ENCODE assay signal across 28 mouse cellular contexts in genomic region chr1:138587812-138588211, GRCm38 (mm10). TPM values are rescaled to one million over a fixed set of nuclear protein-coding genes. Genes with fewer than 3 reads are reported as not detected.
A peak's percentile ranks its signal among the peaks of the same experiment; 100 is the strongest.
DNase-seq lines count a peak whose midpoint lies in the region; ATAC-seq and TF ChIP-seq lines count a peak whose summit lies in the region.
"Had no signal": no experiment of that assay in that cellular context is flagged by ENCODE, and none has a peak within 500 bp of the region (broad histone marks: within the 10 kb centered on the region; RNA-seq: fewer than 3 reads in every experiment).

No protein-coding gene starts in this region.

- no peaks in the 10 kb centered on the region for H3K27me3 ChIP-seq in stomach, embryonic 15.5 days (replicated peaks)
- H3K27me3 ChIP-seq in stomach, postnatal 0 days (ENCODE audit: control insufficient read depth, insufficient read depth, low read length): no peaks in the 10 kb centered on the region
- H3K27me3 ChIP-seq in small intestine, adult 2 months (ENCODE audit: control insufficient read depth, insufficient read depth, low read length): no peaks in the 10 kb centered on the region; the same call in 1 of the 2 replicates
- H3K27me3 ChIP-seq in forebrain, embryonic 16.5 days (replicated peaks; ENCODE audit: control insufficient read depth, insufficient read depth, low read length): no peaks in the 10 kb centered on the region
- H3K27me3 ChIP-seq: embryonic facial prominence, embryonic 15.5 days; heart, embryonic 13.5 days; hindbrain, embryonic 15.5 days; limb, embryonic 15.5 days; neural tube, embryonic 12.5 days had no signal

- no peaks in the 10 kb centered on the region for H3K36me3 ChIP-seq in stomach, embryonic 15.5 days
- no peaks in the 10 kb centered on the region for H3K36me3 ChIP-seq in stomach, postnatal 0 days (ENCODE audit: control insufficient read depth, insufficient read depth, low read length)
- H3K36me3 ChIP-seq in small intestine, adult 2 months (ENCODE audit: control insufficient read depth, insufficient read depth, low read length): no peaks in the 10 kb centered on the region
- no peaks in the 10 kb centered on the region for H3K36me3 ChIP-seq in forebrain, embryonic 16.5 days (ENCODE audit: control insufficient read depth, insufficient read depth)
- H3K36me3 ChIP-seq: embryonic facial prominence, embryonic 15.5 days; hindbrain, embryonic 15.5 days; intestine, embryonic 15.5 days; limb, embryonic 15.5 days; neural tube, embryonic 12.5 days had no signal

- H3K4me2 ChIP-seq in stomach, embryonic 15.5 days: no peak overlapping the region
- H3K4me2 ChIP-seq in stomach, postnatal 0 days (replicated peaks; ENCODE audit: low read depth): no peak overlapping the region
- no peak overlapping the region for H3K4me2 ChIP-seq in forebrain, embryonic 16.5 days (ENCODE audit: low read length)
- H3K4me2 ChIP-seq: embryonic facial prominence, embryonic 15.5 days; heart, embryonic 13.5 days; hindbrain, embryonic 15.5 days; intestine, embryonic 15.5 days; limb, embryonic 15.5 days; neural tube, embryonic 12.5 days had no signal

- WGBS in stomach, embryonic 15.5 days: 30% methylated on average over 3 of the region's 3 CpGs
- 26% methylated on average over 3 of the region's 3 CpGs for WGBS in stomach, postnatal 0 days
- WGBS in small intestine, adult 2 months: 61% methylated on average over 3 of the region's 3 CpGs
- WGBS in forebrain, embryonic 16.5 days: 33% methylated on average over 3 of the region's 3 CpGs

- TF ChIP-seq CTCF in stomach, postnatal 0 days (IDR thresholded peaks at IDR 0.05; ENCODE audit: low read depth): no peak
- no peak for TF ChIP-seq CTCF in small intestine, adult 2 months (IDR thresholded peaks at IDR 0.05; ENCODE audit: extremely low read depth, insufficient read length, insufficient replicate concordance, low read depth, low read length)

- no peaks in the 10 kb centered on the region for H3K9me3 ChIP-seq in stomach, embryonic 15.5 days
- H3K9me3 ChIP-seq in stomach, postnatal 0 days (ENCODE audit: control insufficient read depth, low read length): no peaks in the 10 kb centered on the region
- H3K9me3 ChIP-seq in forebrain, embryonic 16.5 days (ENCODE audit: control insufficient read depth, low read length): no peaks in the 10 kb centered on the region
- H3K9me3 ChIP-seq: embryonic facial prominence, embryonic 10.5 days; embryonic facial prominence, embryonic 15.5 days; hindbrain, embryonic 15.5 days; intestine, embryonic 15.5 days; limb, embryonic 10.5 days; limb, embryonic 15.5 days; neural tube, embryonic 12.5 days had no signal

- no peak overlapping the region for H3K9ac ChIP-seq in stomach, embryonic 15.5 days
- no peak overlapping the region for H3K9ac ChIP-seq in stomach, postnatal 0 days (ENCODE audit: low read length)
- no peak overlapping the region for H3K9ac ChIP-seq in forebrain, embryonic 16.5 days (replicated peaks; ENCODE audit: low read depth, low read length)
- H3K9ac ChIP-seq: embryonic facial prominence, embryonic 15.5 days; forebrain, postnatal 0 days; heart, embryonic 13.5 days; hindbrain, embryonic 15.5 days; intestine, embryonic 15.5 days; limb, embryonic 15.5 days; neural tube, embryonic 12.5 days had no signal

- H3K4me3 ChIP-seq in stomach, embryonic 15.5 days (replicated peaks): no peak overlapping the region
- H3K4me3 ChIP-seq in stomach, postnatal 0 days (ENCODE audit: low read depth, low read length): no peak overlapping the region
- H3K4me3 ChIP-seq in small intestine, adult 2 months (ENCODE audit: low read depth, low read length): no peak overlapping the region
- no peak overlapping the region for H3K4me3 ChIP-seq in forebrain, embryonic 16.5 days (replicated peaks; ENCODE audit: low read length)
- H3K4me3 ChIP-seq: embryonic facial prominence, embryonic 10.5 days; embryonic facial prominence, embryonic 15.5 days; heart, embryonic 13.5 days; hindbrain, embryonic 15.5 days; intestine, embryonic 15.5 days; limb, embryonic 10.5 days; limb, embryonic 15.5 days; neural tube, embryonic 12.5 days had no signal

- no peak for DNase-seq in frontal cortex, adult 2 months (ENCODE audit: extremely low spot score in 1 of 2, low spot score in 1 of 2)
- DNase-seq in stomach, postnatal 0 days (ENCODE audit: low spot score): no peak
- DNase-seq in left cerebral cortex, postnatal 36 days (ENCODE audit: low spot score in 2 of 2): no peak
- DNase-seq: adrenal gland, postnatal 10 days; cerebellum, adult 8-10 months; cerebellum, postnatal 25 days; forebrain, postnatal 0 days; gastrocnemius, postnatal 25 days; heart, postnatal 10 days; kidney, adult 2 months; kidney, postnatal 36 days; midbrain, embryonic 14.5 days; right cerebral cortex, postnatal 4 days; thymus, postnatal 25 days had no signal

- intact Hi-C loops in left cerebral cortex, postnatal 36 days (cut with DNase I): no loop called here

- no peaks in the 10 kb centered on the region for H3K4me1 ChIP-seq in stomach, embryonic 15.5 days
- no peaks in the 10 kb centered on the region for H3K4me1 ChIP-seq in stomach, postnatal 0 days (replicated peaks; ENCODE audit: control insufficient read depth, insufficient read depth)
- peaks cover 2% of the 10 kb centered on the region; the same call in 1 of the 2 replicates for H3K4me1 ChIP-seq in small intestine, adult 2 months (ENCODE audit: control insufficient read depth, insufficient read depth, insufficient read length, low read length)
- H3K4me1 ChIP-seq in forebrain, embryonic 16.5 days (replicated peaks; ENCODE audit: control insufficient read depth, insufficient read depth, low read length): no peaks in the 10 kb centered on the region
- H3K4me1 ChIP-seq: embryonic facial prominence, embryonic 15.5 days; hindbrain, embryonic 15.5 days; intestine, embryonic 15.5 days; limb, embryonic 15.5 days; neural tube, embryonic 12.5 days had no signal

- peak; percentile 36; the same call in 1 of the 2 replicates for ATAC-seq in frontal cortex, adult (ENCODE audit: low TSS enrichment)
- peak; percentile 10; the same call in 1 of the 2 replicates for ATAC-seq in stomach, embryonic 15.5 days (ENCODE audit: insufficient read depth, low FRiP score, low read depth)
- no peak for ATAC-seq in stomach, postnatal 0 days (ENCODE audit: low FRiP score, low TSS enrichment)
- peak; percentile 14 for ATAC-seq in inflammation-experienced regulatory T-cells, adult 6 months
- ATAC-seq in forebrain, embryonic 16.5 days: no peak
- ATAC-seq: forebrain, postnatal 0 days; intestine, embryonic 15.5 days had no signal

- no peak overlapping the region for H3K27ac ChIP-seq in stomach, embryonic 15.5 days
- no peak overlapping the region for H3K27ac ChIP-seq in stomach, postnatal 0 days (replicated peaks)
- peak overlapping the region; percentile 25; the same call in 1 of the 2 replicates for H3K27ac ChIP-seq in small intestine, adult 2 months (ENCODE audit: insufficient read depth, low read depth, low read length)
- no peak overlapping the region for H3K27ac ChIP-seq in forebrain, embryonic 16.5 days (ENCODE audit: low read length)
- H3K27ac ChIP-seq: embryonic facial prominence, embryonic 10.5 days; embryonic facial prominence, embryonic 15.5 days; heart, embryonic 13.5 days; hindbrain, embryonic 15.5 days; intestine, embryonic 15.5 days; limb, embryonic 10.5 days; limb, embryonic 15.5 days; macrophage; neural tube, embryonic 12.5 days had no signal

- no peak for TF ChIP-seq EP300 in stomach, postnatal 0 days (optimal IDR thresholded peaks at IDR 0.05)

- TF ChIP-seq POLR2A in small intestine, adult 2 months (IDR thresholded peaks at IDR 0.05; ENCODE audit: low read depth, low read length): no peak

RNA-seq across cellular contexts. Expression of gene Nek7, which starts 32.1 kb away (rescaled TPM):
- 24.6 and 24.9 TPM in 2 replicates for polyA plus RNA-seq in frontal cortex, adult 2 months (2012; rRNA removed)
- polyA plus RNA-seq in stomach, embryonic 15.5 days (2015; fragmentation: Nextera tagmentation; extraction: Ambion mirVana): 35.9 and 36.1 TPM in 2 replicates
- 35.8 and 40.0 TPM in 2 replicates for polyA plus RNA-seq in stomach, postnatal 0 days (2015; fragmentation: Nextera tagmentation; extraction: Ambion mirVana)
- polyA plus RNA-seq in inflammation-experienced regulatory T-cells, adult 6 months (2017; shearing (Covaris generic)): 10 to 100 TPM; 64.9 to 79.7 (median 77.6) TPM
- 2.3 and 2.6 TPM in 2 replicates for polyA plus RNA-seq in small intestine, adult 2 months (2012; rRNA removed)
- polyA plus RNA-seq in forebrain, embryonic 16.5 days (2015; fragmentation: Nextera tagmentation; extraction: Ambion mirVana): 9.5 and 11.6 TPM in 2 replicates
- 10 to 100 TPM; 31.3 to 33.0 TPM for total RNA-seq in left cerebral cortex, postnatal 36 days (2021)

Comparison
In these comparisons a context has a peak if more than half of its experiments do, and no peak if none do; other contexts are left out.
1. ATAC-seq: peak in frontal cortex, adult (single experiment), stomach, embryonic 15.5 days (single experiment) and inflammation-experienced regulatory T-cells, adult 6 months (single experiment); none in stomach, postnatal 0 days (single experiment) and forebrain, embryonic 16.5 days (single experiment).